Mouse (Mus musculus) T-helper 2 cell (primary cell): Measurements from ENCODE around the gene Fpr1.
"Not testable (repeated sequence)": the region's sequence is repeated elsewhere in the genome, so short reads cannot be mapped to it uniquely, and the experiment has no call there.

Source experiments
- in situ Hi-C: fragments of 300-600 bp; cut with MboI, MseI; formaldehyde crosslinking; loops from one replicate; pipeline ENCODE4 v1.15.1; 2025; ENCODE audit warnings: high pct_unique_total_duplicates

The Fpr1 gene

DNA sequence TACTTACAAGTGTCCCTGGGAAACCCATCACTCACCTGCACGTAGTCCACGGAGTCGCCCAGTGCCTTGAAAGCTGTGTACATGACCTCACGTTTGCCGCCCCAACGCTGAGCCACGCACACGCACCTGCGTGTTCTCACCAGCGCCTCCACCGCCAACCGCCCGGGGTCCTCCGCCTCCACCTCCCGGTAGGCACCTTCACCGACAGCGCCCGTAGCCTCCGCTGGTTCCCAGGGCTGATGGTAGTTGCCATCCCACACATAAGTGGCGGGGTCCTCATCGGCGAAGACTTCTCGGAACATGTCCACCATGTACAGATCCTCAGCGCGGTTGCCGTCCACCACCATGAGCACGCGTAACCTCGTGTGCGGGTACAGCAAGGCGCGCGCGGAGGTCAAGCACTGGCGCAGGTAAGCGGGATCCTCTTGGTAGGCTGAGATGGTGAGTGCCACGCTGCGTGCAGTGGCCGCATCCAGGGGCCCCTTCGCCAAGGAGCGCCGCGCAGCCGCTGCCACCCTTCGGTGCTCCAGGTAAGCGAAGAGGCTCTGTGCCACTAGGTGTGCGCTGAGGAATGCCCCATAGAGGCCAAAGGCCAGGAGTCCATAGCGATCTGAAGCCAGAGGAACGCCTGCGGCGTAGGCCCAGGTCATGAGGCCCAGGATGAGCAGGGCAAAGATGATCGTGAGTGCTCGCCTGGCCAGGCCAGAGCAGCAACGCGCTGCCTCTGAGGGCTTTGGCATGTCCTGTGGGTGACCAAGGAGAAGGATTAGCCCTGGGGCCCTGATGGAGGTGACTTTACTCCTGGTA lies 33.6 kb downstream of the Fpr1 start:
- in situ Hi-C loops: no loop called here

DNA sequence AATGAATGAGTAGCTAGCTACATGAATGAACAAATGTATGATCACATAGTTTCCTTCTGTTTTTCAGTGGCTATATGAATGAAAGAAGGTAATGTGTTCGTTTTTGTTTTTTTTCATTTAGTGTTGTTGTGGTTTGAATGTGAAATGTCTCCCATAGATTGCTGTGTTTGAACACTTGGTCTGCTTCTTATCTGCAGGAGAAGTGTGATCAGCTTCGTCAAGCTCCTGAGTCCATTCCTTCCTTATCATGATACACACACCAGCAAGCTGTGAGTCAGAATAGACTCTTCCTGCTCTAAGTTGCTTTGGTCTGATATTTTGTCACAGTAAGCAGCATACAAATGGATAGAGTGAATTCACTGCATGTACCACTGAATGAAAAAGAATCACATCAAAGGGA lies 34.8 kb downstream of the Fpr1 start:
- in situ Hi-C loops: no loop called here

DNA sequence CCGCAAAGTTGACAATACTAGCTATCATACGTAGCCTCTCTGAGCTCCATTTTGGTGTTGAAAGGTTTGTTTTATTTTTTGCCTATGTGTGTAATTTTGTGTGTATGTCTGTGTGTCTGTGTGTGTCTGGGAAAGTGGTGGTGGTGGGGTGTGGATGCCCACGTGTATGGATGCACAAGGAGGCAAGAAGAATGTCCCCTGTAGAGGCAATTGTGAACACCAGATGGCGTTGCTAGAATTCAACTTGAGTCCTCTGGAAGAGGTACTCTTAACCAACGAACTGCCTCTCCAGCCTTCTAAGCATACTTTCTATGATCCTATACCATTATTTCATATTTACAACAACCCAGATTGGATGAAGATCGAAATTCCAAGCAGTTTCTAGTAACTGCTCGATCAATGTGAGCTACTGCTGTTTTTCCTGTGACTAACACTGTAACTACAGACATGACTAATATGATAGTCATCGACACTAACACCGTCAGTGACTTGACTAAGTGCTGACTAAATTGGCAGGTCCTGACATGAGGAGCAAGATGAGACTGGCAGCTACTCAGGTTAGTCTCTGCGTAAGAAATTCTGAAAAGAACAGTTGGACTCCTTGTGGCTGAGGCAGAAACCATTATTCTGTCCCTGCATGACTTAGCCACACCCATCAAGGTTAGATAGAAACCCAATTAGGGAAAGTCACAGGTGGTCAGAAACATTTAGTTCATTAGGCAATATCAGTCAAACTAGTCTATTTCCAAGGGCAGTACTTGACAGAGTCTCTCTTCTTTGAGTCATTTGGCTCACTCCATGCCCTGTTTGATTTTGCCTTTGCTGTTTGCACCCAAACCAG lies 38.3 kb downstream of the Fpr1 start:
- in situ Hi-C loops: no loop called here

DNA sequence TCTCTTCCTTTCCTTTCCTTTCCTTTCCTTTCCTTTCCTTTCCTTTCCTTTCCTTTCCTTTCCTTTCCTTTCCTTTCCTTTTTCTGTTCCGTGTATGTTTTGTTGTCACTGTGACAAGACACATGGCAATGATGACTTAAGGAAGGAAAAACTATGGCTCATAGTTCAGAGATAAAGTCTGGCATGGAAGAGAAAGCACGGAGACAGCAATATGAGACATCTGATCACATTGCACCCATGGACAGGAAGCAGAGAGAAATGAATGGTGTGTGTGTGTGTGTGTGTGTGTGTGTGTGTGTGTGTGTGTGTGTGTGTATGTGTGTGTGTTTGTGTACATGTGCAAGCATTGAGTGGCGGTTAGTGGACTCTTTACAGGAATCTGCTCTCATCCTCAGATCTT lies 39.1 kb downstream of the Fpr1 start:
- in situ Hi-C loops: not testable (repeated sequence)

DNA sequence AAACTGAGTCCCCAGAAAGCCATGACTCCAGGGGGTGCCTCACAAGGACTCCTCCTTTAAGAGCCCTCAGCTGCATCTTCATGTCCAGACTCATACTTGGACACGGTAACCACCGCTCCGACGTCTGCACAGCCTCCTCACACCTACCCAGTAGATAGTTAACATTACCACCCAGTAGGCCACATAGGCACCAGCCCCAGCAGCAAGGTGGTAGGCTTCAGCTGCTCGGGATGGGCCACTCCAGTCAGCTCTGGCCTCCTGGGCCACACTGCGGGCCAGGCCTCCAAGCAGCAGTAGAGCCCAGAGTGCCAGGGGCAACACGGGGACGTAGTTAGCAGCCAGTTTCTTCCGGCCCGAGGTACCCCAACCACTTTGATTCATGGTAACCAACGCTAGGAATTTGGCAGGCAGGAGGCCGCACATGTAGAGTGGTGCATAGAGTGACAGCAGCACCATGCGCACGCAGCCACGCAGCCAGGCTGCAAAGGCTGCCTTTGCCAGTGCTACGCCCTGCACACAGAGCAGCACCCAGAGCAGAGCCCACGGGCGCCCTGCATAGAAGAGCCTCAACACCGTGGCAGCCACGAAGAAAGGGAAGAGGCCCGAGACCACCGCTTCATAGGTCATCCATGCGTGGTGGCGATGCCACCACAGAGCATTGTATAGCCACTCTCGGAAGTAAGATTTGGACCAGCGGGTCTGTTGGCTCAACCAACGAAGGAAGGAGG lies 40.0 kb downstream of the Fpr1 start:
- in situ Hi-C loops: no loop called here

DNA sequence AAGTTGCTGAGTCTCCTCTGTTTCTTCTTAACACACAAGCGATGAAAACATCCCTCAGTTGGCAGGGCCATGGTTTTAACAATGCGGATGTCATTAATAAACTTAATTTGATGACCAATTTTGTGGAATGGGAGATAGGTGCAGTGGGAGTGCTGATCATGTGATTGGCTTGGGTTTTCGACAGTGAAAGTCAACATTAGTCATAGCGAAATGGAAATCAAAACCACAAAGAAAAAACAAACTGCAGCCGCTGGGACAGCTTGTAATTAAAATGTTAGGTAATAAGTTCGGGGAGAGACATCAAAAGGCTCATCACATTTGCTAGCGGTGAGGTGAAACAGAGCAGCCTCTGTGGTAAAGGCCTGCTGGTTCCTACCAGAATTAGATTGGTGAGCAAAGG lies 42.9 kb downstream of the Fpr1 start:
- in situ Hi-C loops: no loop called here

DNA sequence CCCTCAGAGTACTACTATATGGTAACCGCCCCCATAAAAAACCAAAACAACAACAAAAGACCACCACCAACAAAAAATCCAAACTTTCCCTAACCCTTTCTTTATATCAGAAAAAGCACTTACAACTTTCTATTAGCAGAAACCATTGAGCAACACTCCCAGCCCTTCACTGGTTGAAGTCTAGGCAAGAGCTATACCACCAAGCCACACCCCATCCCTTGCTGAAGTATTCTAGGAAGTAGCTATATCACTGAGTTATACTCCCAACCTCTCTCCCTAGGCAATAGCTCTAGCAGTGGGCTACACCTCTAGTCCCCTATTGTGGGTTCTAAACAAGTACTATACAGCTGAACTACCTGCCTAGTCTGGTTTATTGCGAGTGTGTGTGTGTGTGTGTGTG lies 44.5 kb downstream of the Fpr1 start:
- in situ Hi-C loops: no loop called here

DNA sequence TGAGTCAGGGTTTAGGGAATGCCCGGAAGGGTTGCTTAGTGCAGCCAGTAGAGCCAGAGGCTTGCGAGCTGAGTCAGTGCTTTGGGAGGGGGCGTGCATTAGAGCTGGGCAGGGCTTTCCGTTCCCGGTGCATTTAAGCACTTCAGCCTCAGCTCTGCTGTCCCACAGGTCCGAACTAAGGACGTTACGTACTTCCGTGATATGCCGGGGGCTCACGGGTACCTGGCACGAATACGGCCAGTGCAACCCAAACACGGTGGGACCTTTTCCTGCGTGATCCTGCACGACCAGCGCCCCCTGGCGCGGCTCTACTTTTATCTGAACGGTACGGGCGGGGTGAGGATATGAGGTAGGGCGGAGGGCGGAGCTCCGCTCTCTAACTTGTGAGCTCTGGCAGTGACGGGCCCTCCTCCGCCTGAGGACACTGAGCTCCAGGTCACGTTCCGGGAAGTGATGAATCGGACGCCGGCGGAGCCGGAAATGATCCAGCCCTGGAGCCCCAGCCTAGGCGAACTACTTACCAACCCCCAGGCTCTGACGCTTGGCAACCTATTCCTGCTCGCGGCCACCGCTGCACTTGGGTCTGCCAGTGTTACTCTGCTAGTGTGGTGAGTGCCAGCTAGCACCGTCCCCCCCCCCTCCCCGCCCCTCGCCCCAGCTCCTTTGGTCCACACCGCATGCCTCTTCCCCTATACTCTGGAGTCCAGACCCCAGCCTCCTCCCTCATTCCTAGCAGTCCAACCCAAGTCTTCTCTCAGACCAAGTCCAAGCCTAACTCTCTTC lies 45.6 kb downstream of the Fpr1 start:
- in situ Hi-C loops: no loop called here

DNA sequence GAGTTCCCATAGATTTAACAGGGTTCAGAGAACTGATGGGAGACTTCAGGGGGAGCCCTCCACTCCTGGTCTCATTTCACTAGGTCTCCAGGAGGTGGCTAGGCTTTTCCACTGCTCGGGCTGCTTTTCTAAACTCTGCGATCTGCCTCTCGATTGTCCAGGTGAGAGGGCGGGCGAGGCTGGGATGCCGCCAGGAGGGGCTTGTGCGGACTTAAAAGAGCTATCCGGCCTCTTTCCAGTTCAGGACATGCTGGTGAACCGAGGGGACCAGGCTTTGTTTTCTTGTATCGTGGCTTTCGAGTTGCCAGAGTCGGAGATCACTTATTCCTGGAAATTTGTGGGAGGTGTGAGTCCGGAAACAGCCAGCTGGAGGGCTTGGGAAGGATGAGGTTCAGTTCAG lies 46.3 kb downstream of the Fpr1 start:
- in situ Hi-C loops: no loop called here

DNA sequence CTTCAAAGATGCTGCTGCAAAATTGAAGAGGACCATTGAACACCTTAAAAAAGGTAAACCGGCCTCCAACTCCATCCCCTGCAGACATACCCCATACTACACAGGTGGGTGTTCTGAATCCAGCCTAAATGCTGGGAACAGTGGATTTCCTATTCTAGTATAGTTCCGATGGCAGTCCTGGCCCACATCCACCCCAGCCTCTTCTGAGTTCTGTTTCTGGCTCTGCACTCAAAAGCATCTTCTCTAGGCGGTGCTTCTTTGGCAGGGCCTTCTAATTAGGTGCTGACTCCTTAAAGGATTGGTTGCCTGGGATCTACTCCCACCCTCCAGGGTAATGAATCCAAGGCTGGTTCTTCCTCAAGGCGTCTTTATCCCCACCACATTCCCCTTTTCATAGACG lies 47.6 kb downstream of the Fpr1 start:
- in situ Hi-C loops: no loop called here

DNA sequence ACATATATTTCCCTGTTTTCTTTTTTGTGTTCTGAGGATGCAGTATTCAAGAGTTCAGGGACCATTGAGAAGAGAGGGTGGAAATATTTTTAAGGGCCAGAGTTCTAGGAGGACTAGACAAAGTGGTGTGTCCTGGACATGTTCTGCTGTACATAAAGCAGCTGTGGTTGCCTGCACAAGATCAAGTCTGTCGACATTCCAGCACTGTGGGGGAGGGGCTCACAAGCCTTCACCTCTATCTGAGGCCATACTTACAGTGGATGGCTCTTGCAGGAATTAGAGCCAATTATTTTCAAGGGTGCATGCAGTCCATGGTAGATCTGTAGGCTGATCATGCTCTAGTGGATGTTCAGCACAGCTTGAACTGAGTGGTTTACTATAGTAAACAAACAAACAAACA lies 48.8 kb downstream of the Fpr1 start:
- in situ Hi-C loops: no loop called here

DNA sequence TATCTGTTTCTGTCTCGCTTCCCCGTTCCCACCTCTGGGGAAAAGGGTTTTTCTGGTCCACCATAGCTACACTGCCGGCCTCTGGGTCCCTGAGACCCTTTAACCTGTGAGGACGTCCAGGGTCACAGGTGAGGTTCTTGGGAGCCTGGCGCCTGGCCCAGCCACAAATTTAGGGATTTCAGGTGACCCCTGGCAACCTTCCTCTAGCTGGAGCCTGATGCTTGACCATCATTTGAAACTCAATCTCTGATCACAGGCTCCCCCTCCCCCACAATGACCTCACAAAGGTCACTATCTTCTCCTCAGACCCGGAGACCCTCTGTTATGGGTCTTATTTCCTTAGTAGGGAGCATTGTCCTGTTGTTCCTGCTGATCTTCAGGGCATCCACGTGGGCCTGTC lies 53.0 kb downstream of the Fpr1 start:
- in situ Hi-C loops: no loop called here

DNA sequence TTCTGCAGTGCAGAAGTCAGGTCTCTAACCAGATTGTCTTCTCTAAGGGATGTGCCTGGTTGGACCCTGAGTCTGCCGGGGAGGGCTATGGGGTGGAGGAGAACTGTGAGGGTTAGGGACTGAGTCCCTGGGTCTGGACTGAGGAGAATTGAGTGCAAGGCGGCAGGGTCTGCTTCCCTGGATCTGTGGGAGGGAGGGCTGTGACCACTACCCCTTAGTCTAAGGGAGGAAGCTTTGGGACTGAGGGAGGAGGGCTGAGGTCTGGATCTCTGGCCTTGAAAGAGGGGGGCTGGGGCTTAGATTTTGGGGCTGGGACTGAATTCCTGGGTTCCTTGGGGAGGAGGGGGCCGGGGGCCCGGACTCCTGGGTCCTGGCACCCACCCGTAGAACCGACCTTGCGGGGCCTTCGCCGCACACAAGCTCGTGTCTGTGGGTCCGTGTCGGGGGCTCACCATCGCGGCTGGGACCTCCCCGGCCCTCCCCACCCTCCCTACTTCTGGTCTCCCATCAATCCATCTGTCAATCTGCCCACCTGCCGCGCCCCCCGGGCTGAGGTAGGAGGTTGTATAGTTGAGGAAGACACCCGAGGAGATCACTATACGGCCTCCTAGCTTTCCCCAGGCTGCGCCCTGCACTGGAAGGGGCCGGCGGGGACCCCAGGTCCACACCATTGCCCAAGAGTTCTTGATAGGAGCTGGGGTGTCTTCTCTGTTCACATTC lies 53.8 kb downstream of the Fpr1 start:
- in situ Hi-C loops: no loop called here

DNA sequence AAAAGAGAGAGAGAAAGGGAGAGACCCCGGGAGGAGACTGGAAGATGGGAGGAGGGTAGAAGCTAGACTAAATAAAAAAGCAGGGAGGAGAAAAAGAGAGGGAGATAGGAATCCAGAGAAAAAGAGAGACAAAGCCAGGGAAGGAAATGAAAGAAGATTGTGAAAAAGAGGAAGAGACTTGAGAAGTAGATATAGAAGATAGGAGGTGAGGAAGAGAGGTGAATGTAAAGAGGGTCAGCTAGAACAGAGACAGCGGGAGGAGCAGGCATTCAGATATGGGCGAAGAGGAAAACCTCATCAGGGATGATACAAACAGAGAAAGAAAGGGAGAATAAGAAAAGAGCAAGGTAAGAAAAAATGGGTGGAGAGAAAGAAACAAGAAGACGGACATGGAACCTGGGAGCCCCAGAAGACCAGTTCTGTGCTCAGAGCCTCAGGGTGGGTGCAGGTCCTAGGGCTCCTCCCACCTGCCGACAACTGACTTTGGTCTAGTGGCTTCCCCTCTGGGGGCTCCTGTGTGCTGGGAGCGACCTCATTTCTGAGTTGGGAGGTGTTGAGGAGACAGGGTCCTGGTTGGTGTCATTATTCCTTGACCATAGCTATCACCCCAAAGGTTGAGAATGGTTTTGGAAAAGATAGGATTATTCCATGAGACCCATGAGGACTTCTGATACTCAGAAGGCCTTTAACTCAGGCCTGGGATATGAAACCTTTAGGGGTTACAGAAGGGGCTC lies 54.5 kb downstream of the Fpr1 start:
- in situ Hi-C loops: no loop called here

DNA sequence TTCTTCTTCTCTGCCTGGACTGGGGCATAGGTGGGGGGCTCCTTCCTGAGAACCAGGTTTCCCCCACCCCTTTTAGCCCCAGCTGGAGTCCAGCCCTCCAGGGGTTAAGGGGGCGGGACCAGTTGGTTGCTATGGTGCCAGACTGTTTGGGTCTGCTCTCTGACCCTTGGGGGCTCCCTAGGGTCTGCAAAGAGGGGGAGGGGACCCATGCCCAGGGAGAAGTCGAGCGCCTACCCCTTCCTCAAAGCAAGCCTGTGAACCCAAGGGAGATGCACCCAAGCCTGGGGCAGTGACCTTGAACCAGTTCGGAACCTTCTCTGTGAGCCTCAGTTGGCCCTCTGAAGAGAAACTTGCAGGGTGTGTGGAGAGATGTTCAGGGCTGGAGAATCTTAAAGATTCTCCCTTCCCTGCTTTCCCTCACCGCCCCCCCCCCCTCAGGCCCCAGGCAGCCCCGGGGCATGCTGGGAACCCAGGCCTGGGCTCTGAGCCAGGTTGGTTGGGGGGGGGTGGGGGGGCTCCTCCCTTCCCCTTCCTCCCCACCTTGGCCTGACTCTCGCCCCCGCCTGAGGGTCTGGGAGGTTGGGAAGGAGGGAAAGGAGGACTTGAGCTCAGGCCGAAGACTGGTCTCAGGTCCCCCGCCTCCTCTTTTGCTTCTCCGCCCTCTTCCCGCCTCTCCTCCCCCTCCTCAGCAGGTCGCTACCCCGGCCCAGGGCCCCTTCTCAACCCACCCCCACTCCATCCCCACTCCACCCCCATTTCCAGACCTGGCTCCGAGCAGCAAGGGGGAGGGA lies 55.4 kb downstream of the Fpr1 start:
- in situ Hi-C loops: no loop called here

DNA sequence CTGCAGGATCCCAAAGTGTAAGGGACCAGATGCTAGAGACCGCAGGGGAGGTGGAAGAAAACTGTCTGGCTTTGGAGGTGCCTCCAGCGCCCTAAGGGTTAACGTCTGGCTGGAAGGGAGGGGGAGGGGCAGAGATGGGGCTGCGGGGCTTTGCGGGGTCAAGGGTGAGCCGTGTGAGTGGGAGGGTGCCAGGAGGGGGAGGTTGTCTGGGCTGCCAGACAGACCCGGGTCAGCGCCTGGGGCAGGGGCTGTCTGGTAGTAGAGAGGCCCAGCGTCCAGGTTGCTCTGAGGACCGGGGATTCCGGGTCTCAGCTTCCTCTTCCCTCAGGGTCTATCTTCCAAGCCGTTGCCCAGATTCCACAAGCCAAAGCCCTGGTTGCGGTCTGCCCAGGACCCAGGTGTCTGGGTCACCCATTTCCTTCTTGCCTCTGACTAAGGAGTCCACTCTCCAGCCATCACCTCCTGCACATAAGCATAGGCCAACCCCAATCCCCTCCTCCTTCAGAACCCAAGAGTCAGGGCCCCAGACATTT lies 56.0 kb downstream of the Fpr1 start:
- in situ Hi-C loops: no loop called here

DNA sequence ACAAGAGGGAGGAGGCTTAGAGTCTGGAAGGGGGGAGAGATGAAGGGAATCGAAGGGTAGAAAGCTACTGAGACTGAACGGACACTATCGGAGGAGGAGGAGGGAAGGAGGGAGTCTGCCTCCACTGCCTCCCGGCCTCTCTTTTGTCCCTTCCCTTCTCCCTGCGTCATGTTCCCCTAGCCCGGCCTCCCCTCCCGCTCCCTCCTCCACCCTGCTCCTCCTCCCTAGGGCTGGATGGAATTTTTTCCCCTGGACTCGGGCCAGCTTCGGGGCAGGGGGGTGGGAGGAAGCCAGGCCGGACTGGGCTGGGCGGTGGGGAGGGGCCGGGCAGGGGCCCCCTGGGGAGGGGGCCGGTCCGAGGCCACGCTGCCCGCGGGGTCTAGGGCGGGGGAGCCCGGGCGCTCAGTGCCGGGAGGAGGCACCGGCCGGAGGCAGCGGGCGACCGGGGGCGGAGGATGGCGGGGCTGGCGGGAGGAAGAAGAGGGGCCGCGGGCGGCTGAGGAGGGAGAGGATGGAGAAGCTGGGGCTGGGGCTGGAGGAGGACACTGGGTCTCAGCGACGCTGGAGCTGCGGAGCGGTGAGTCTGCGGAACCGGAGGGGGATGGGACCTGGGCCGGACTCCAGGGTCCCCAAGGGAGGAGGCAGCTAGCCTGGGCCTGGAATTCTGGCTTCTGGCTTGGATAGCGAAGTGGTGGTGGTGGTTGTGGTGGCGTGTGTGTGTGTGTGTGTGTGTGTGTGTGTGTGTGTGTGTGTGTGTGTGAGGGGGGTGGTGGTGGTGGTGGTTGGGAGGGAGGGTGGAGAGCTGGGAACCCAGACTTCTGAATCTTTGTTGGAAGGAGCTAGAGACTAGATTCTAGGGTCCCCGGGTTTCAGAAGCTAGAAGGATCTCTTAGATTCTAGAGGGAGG lies 56.7 kb downstream of the Fpr1 start, which contains the start of gene Spaca6:
Spaca6 (plus strand) TSS at position 408 of the 907 bp plus-strand sequence.
- in situ Hi-C loops: no loop called here
